Mouse (Mus musculus) liver, adult 2 months (tissue): ENCODE measurements around the gene Sertad4. TPM values are rescaled to one million over a fixed set of nuclear protein-coding genes. Genes with fewer than 3 reads are reported as not detected.
A peak's percentile ranks its signal among the peaks of the same experiment; 100 is the strongest.

Experiments used
- DNase-seq: peaks from one replicate; pipeline ENCODE4 v3.0.0-alpha.2; 2011; ENCODE audit warnings: low read depth, low spot score; ENCODE audit errors: extremely low read depth
- H3K27ac ChIP-seq: fragments of 200-500 bp; replicated peaks from 2 replicates; pipeline ENCODE4 v1.5.1; 2012; ENCODE audit warnings: low read depth, mild to moderate bottlenecking, control low read depth, inconsistent platforms, low read length; ENCODE audit not compliant: insufficient read depth
- H3K27me3 ChIP-seq: fragments of 200-500 bp; 2 replicates; pipeline ENCODE4 v1.6.1; 2012; ENCODE audit warnings: mild to moderate bottlenecking, moderate library complexity, low read length, inconsistent platforms; ENCODE audit not compliant: control insufficient read depth, insufficient read depth
- H3K36me3 ChIP-seq: fragments of 200-500 bp; 2 replicates; pipeline ENCODE4 v1.6.1; 2012; ENCODE audit warnings: low read length, inconsistent platforms; ENCODE audit not compliant: control insufficient read depth, insufficient read depth
- H3K4me1 ChIP-seq: fragments of 200-500 bp; 2 replicates; pipeline ENCODE4 v1.6.1; 2011; ENCODE audit warnings: low read length; ENCODE audit not compliant: control insufficient read depth, insufficient read depth
- H3K4me3 ChIP-seq: fragments of 200-500 bp; 2 replicates; pipeline ENCODE4 v1.5.1; 2011; ENCODE audit warnings: low read depth, mild to moderate bottlenecking, control low read depth, low read length, moderate library complexity; ENCODE audit not compliant: insufficient read depth
- H3K79me2 ChIP-seq: fragments of 200-500 bp; 2 replicates; pipeline ENCODE4 v1.6.1; 2012; ENCODE audit warnings: inconsistent platforms, mild to moderate bottlenecking, low read length, moderate library complexity; ENCODE audit not compliant: control insufficient read depth, insufficient read depth
- H3K9ac ChIP-seq: fragments of 200-500 bp; 2 replicates; pipeline ENCODE4 v1.6.1; 2012; ENCODE audit warnings: low read depth, mild to moderate bottlenecking, control low read depth, inconsistent platforms, low read length
- CTCF ChIP-seq: fragments of 200-500 bp; IDR thresholded peaks from 2 replicates; pipeline ENCODE4 v1.5.1; 2011; ENCODE audit warnings: low read depth, low read length, control low read depth
- POLR2A ChIP-seq: fragments of 200-500 bp; IDR thresholded peaks from 2 replicates; pipeline ENCODE4 v1.6.1; 2011; ENCODE audit warnings: low read length, control low read depth; ENCODE audit not compliant: insufficient read depth; ENCODE audit errors: extremely low read depth
- WGBS: fragments of 180-500 bp; shearing (Covaris S2); methylation state at CpG from one replicate; pipeline ENCODE4 v1.1.7; 2018; 5-methylcytosine and 5-hydroxymethylcytosine counted together
- polyA plus RNA-seq: library from polyadenylated mRNA; depleted of rRNA; stranded (reverse); fragments of >200 nt; gene quantifications from 2 replicates; pipeline ENCODE4 v1.2.3, GENCODE M21; 2012
- total RNA-seq: library from RNA; depleted of rRNA; stranded (reverse); fragments of >200 nt; gene quantifications from 2 replicates; pipeline ENCODE4 v1.2.3, GENCODE M21; 2014

Sertad4 gene
- total and polyA plus RNA-seq, 2 experiments: 0.06 TPM; not detected in 1

- Histone ChIP-seq H3K4me3 (no peak overlapping the region), H3K27ac (no peak overlapping the region), H3K4me1 (peaks cover 12% of the 10 kb centered on the region), H3K27me3 (no peaks in the 10 kb centered on the region), H3K79me2 (no peaks in the 10 kb centered on the region), H3K36me3 (no peaks in the 10 kb centered on the region), H3K9ac (no peak overlapping the region)
- WGBS: 75% methylated on average over 3 of the region's 3 CpGs
- DNase-seq: no peak
- TF ChIP-seq CTCF (no peak), POLR2A (no peak)
Observed at GRCm38 (mm10) chr1:192814700-192815099, 40.9 kb downstream of the Sertad4 start.

DNA sequence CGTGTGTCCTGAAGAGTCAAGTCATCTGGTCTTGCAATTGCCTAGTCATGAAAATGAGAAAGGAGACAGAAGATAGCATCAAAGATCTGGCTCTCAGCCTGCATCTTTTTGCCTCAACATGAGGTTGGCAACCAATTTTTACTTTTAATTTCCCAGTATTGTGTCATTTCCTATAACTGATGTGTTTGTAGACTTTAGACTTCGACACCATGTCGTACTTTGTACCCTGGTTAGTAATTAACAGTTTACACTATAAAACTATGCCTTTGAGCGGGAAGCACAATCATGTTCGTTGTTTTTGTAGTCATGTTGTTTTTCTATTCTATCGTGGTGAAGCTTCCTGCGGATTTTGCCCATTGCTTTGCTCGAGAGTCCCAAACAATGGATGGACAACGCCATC, 42.8 kb downstream of the Sertad4 start:
- 47% methylated on average over 9 of the region's 9 CpGs for WGBS
- Histone ChIP-seq H3K27me3 (no peaks in the 10 kb centered on the region), H3K79me2 (no peaks in the 10 kb centered on the region), H3K9ac (no peak overlapping the region), H3K36me3 (no peaks in the 10 kb centered on the region), H3K4me3 (no peak overlapping the region), H3K4me1 (peaks cover 10% of the 10 kb centered on the region), H3K27ac (peak overlapping the region; percentile 69)
- TF ChIP-seq POLR2A (no peak), CTCF (no peak)
- DNase-seq: peak; percentile 87

DNA sequence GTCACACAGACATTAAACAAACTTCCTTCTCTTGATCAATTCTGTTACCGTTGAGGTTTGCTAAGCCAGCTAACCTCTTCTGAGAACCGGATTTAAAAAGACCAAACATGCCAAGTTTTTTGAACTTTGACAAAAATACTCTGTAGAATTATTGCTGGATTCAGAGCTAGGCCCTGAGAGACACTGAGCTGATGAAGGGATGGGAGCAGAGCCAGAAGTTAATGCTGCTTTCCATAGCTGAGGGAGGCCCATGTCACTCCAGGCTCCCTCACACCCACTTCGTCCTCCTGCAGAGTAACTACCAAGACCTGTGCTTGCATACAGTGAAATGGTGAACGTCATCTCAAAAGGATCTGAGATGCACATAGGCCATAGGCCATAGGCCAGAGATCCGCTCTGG, 43.3 kb downstream of the Sertad4 start:
- TF ChIP-seq POLR2A (no peak), CTCF (no peak)
- Histone ChIP-seq H3K27me3 (no peaks in the 10 kb centered on the region), H3K4me3 (no peak overlapping the region), H3K36me3 (no peaks in the 10 kb centered on the region), H3K27ac (peak overlapping the region; percentile 41), H3K79me2 (no peaks in the 10 kb centered on the region), H3K9ac (no peak overlapping the region), H3K4me1 (peaks cover 10% of the 10 kb centered on the region)
- 64% methylated on average over 5 of the region's 5 CpGs for WGBS
- peak; percentile 28 for DNase-seq

DNA sequence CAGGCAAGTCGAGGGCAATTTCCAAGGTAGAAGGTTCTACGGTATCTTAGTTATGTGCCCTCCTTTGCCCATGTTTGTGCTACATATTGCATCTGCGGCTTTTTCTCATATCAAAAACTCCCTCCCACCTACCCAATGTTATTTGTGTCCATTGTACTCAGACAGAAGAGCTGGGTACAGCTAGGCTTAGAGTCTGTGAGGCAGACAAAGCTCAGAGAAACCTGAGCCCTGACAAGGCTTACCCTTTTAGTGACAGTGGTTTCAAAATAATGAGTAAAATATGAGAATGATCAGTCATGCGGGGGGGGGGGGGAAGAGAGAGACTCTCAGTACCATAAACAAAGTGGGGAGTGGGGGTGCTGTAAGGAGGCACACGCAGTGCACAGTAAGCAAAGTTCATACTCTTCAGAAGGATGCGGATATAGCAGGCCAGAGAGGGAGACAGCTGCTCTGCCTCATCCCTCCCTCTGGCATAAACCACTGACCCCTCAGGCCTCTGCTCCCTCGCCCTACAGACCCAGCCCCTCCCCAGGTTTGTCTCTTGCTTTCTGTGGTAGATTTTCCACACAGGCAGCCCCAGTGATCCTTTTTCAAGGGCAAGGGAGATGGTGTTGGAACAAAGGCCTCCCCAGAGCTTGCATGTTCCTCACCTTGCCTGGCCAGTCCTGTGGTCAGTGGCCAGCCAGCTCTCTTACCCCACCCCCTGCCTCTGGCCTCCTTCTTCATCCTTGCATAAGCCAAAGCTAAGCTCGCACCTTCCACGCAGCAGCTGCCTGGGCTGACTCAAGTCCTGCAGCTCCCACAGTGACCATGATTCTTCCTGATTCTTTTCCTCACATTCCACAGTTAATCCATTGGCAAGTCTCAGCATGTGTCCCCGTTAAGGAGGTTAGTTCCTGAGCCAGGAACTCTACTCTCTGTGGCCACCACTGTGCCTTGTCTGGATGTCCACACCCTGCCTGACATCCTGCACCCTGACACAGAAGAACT, 49.1 kb downstream of the Sertad4 start:
- no peaks in the 10 kb centered on the region for H3K79me2 ChIP-seq
- no peak overlapping the region for H3K4me3 ChIP-seq
- WGBS: 78% methylated on average over 10 of the region's 10 CpGs
- no peaks in the 10 kb centered on the region for H3K36me3 ChIP-seq
- H3K9ac ChIP-seq: no peak overlapping the region
- no peak for DNase-seq
- no peaks in the 10 kb centered on the region; the same call in 1 of the 2 replicates for H3K4me1 ChIP-seq
- TF ChIP-seq POLR2A: no peak
- TF ChIP-seq CTCF: no peak
- H3K27ac ChIP-seq: no peak overlapping the region
- H3K27me3 ChIP-seq: no peaks in the 10 kb centered on the region

DNA sequence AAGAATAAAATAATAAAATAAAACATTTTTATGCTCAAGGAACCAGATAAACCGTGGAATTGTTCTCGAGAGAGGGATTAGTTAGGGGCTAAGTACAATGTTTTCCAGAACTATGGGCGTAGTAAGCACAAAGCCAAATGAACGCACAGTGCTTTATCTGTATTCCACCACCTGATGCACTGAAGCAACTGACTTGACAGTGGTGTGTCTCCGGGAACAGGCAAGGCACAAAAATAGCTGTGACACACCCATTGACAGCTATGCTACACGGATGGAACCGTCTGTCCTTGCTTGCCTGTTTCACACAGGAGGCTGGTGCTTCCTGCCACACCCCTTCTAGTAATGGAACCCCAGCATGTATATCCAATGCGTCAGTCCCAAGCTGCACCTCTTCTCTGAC, 55.2 kb downstream of the Sertad4 start:
- Histone ChIP-seq H3K36me3 (no peaks in the 10 kb centered on the region), H3K27me3 (no peaks in the 10 kb centered on the region), H3K4me3 (no peak overlapping the region), H3K9ac (no peak overlapping the region), H3K79me2 (no peaks in the 10 kb centered on the region), H3K27ac (no peak overlapping the region), H3K4me1 (no peaks in the 10 kb centered on the region)
- no peak for TF ChIP-seq POLR2A
- no peak for DNase-seq
- WGBS: 89% methylated on average over 8 of the region's 8 CpGs
